Comparison of ENCODE assay signal across 8 mouse cellular contexts in genomic region chr1:171101733-171102546, GRCm38 (mm10). TPM values are rescaled to one million over a fixed set of nuclear protein-coding genes. Genes with fewer than 3 reads are reported as not detected.
A peak's percentile ranks its signal among the peaks of the same experiment; 100 is the strongest.
DNase-seq lines count a peak whose midpoint lies in the region; ATAC-seq lines count a peak whose summit lies in the region.

No protein-coding gene starts in this region.

- DNase-seq in CD8-positive naive resting alpha-beta T cell, adult 2 months (ENCODE audit: low read depth in 2 of 2, low spot score in 2 of 2), result peak; percentile 82
- DNase-seq in c-Kit-positive CD71-positive TER-119-negative erythroid progenitor cells, embryonic 14.5 days (ENCODE audit: low read depth), result peak; percentile 70
- peak; percentile 95 for DNase-seq in forebrain, embryonic 11.5 days (ENCODE audit: low spot score)
- DNase-seq in kidney, postnatal 25 days, result peak; percentile 86 to 87
- peak; percentile 89 for DNase-seq in neural tube, embryonic 11.5 days (ENCODE audit: low spot score)

- no peaks in the 10 kb centered on the region for H3K9me3 ChIP-seq in forebrain, embryonic 11.5 days (ENCODE audit: control insufficient read depth, low read length)
- no peaks in the 10 kb centered on the region for H3K9me3 ChIP-seq in heart, embryonic 16.5 days (replicated peaks; ENCODE audit: control insufficient read depth, low read length)
- no peaks in the 10 kb centered on the region for H3K9me3 ChIP-seq in liver, embryonic 15.5 days (replicated peaks)
- no peaks in the 10 kb centered on the region for H3K9me3 ChIP-seq in neural tube, embryonic 11.5 days (ENCODE audit: control insufficient read depth, low read length)
- H3K9me3 ChIP-seq in stomach, embryonic 16.5 days (replicated peaks; ENCODE audit: control insufficient read depth, low read length), result no peaks in the 10 kb centered on the region

- H3K4me3 ChIP-seq in forebrain, embryonic 11.5 days (ENCODE audit: low read depth, low read length), result peak overlapping the region; percentile 72
- H3K4me3 ChIP-seq in heart, embryonic 16.5 days (ENCODE audit: low read length), result peak overlapping the region; percentile 86
- peak overlapping the region; percentile 73 for H3K4me3 ChIP-seq in liver, embryonic 15.5 days (replicated peaks)
- peak overlapping the region; percentile 69 for H3K4me3 ChIP-seq in neural tube, embryonic 11.5 days (ENCODE audit: low read depth, low read length)
- peak overlapping the region; percentile 77 for H3K4me3 ChIP-seq in stomach, embryonic 16.5 days (replicated peaks; ENCODE audit: low read length)

- under 1% methylated on average over 40 of the region's 40 CpGs for WGBS in forebrain, embryonic 11.5 days
- WGBS in heart, embryonic 16.5 days, result under 1% methylated on average over 40 of the region's 40 CpGs
- under 1% methylated on average over 40 of the region's 40 CpGs for WGBS in liver, embryonic 15.5 days (ENCODE audit: insufficient replicate concordance)
- WGBS in neural tube, embryonic 11.5 days, result under 1% methylated on average over 38 of the region's 40 CpGs
- under 1% methylated on average over 40 of the region's 40 CpGs for WGBS in stomach, embryonic 16.5 days

- H3K27ac ChIP-seq in forebrain, embryonic 11.5 days (ENCODE audit: low read depth, low read length), result no peak overlapping the region
- H3K27ac ChIP-seq in heart, embryonic 16.5 days (ENCODE audit: low read length), result peak overlapping the region; percentile 76
- H3K27ac ChIP-seq in liver, embryonic 15.5 days (replicated peaks), result peak overlapping the region; percentile 76
- H3K27ac ChIP-seq in neural tube, embryonic 11.5 days (ENCODE audit: low read depth, low read length), result no peak overlapping the region
- H3K27ac ChIP-seq in stomach, embryonic 16.5 days (ENCODE audit: low read length), result peak overlapping the region; percentile 58; the same call in 1 of the 2 replicates

- peak; percentile 89 for ATAC-seq in forebrain, embryonic 11.5 days (replicated peaks; ENCODE audit: low FRiP score)
- peak; percentile 89 for ATAC-seq in heart, embryonic 16.5 days (replicated peaks; ENCODE audit: extremely low read depth, insufficient read depth, low FRiP score)
- ATAC-seq in liver, embryonic 15.5 days (ENCODE audit: insufficient read depth), result peak; percentile 77
- peak; percentile 91 for ATAC-seq in neural tube, embryonic 11.5 days (ENCODE audit: insufficient read depth, low FRiP score, low TSS enrichment)
- ATAC-seq in stomach, embryonic 16.5 days (ENCODE audit: insufficient read depth, low FRiP score), result peak; percentile 81

- H3K4me2 ChIP-seq in forebrain, embryonic 11.5 days (ENCODE audit: low read depth, low read length, severe bottlenecking), result peak overlapping the region; percentile 66
- H3K4me2 ChIP-seq in heart, embryonic 16.5 days (ENCODE audit: low read depth, low read length), result peak overlapping the region; percentile 79
- H3K4me2 ChIP-seq in liver, embryonic 15.5 days, result peak overlapping the region; percentile 94
- peak overlapping the region; percentile 48 for H3K4me2 ChIP-seq in neural tube, embryonic 11.5 days (ENCODE audit: low read depth)
- peak overlapping the region; percentile 77 for H3K4me2 ChIP-seq in stomach, embryonic 16.5 days (ENCODE audit: low read depth, low read length)

- no peaks in the 10 kb centered on the region for H3K36me3 ChIP-seq in forebrain, embryonic 11.5 days (ENCODE audit: control insufficient read depth, insufficient read depth, low read length)
- H3K36me3 ChIP-seq in heart, embryonic 16.5 days (ENCODE audit: control insufficient read depth, insufficient read depth), result no peaks in the 10 kb centered on the region
- H3K36me3 ChIP-seq in liver, embryonic 15.5 days (replicated peaks), result no peaks in the 10 kb centered on the region
- no peaks in the 10 kb centered on the region for H3K36me3 ChIP-seq in neural tube, embryonic 11.5 days (ENCODE audit: control insufficient read depth, insufficient read depth, low read length)
- H3K36me3 ChIP-seq in stomach, embryonic 16.5 days (ENCODE audit: control insufficient read depth, insufficient read depth, low read length), result no peaks in the 10 kb centered on the region

- H3K9ac ChIP-seq in forebrain, embryonic 11.5 days (ENCODE audit: low read length), result peak overlapping the region; percentile 56
- peak overlapping the region; percentile 77 for H3K9ac ChIP-seq in heart, embryonic 16.5 days (ENCODE audit: low read length)
- H3K9ac ChIP-seq in liver, embryonic 15.5 days, result peak overlapping the region; percentile 67
- peak overlapping the region; percentile 39; the same call in 1 of the 2 replicates for H3K9ac ChIP-seq in neural tube, embryonic 11.5 days (ENCODE audit: low read length)
- H3K9ac ChIP-seq in stomach, embryonic 16.5 days (ENCODE audit: low read length), result peak overlapping the region; percentile 77

- no peaks in the 10 kb centered on the region; the same call in 1 of the 2 replicates for H3K4me1 ChIP-seq in forebrain, embryonic 11.5 days (replicated peaks; ENCODE audit: control insufficient read depth, insufficient read depth, low read length)
- peaks cover 4% of the 10 kb centered on the region; the same call in 1 of the 2 replicates for H3K4me1 ChIP-seq in heart, embryonic 16.5 days (ENCODE audit: control insufficient read depth, insufficient read depth, low read length)
- H3K4me1 ChIP-seq in liver, embryonic 15.5 days (replicated peaks), result peaks cover 52% of the 10 kb centered on the region
- no peaks in the 10 kb centered on the region for H3K4me1 ChIP-seq in neural tube, embryonic 11.5 days (ENCODE audit: control insufficient read depth, insufficient read depth, low read length)
- peaks cover 7% of the 10 kb centered on the region; the same call in 1 of the 2 replicates for H3K4me1 ChIP-seq in stomach, embryonic 16.5 days (ENCODE audit: control insufficient read depth, insufficient read depth, low read length)

- no peaks in the 10 kb centered on the region for H3K27me3 ChIP-seq in forebrain, embryonic 11.5 days (ENCODE audit: control insufficient read depth, insufficient read depth, low read length)
- H3K27me3 ChIP-seq in heart, embryonic 16.5 days (ENCODE audit: control insufficient read depth, insufficient read depth, low read length), result no peaks in the 10 kb centered on the region
- no peaks in the 10 kb centered on the region for H3K27me3 ChIP-seq in liver, embryonic 15.5 days
- no peaks in the 10 kb centered on the region for H3K27me3 ChIP-seq in neural tube, embryonic 11.5 days (ENCODE audit: control insufficient read depth, insufficient read depth, low read length)
- H3K27me3 ChIP-seq in stomach, embryonic 16.5 days (ENCODE audit: control insufficient read depth, insufficient read depth, low read length), result no peaks in the 10 kb centered on the region

RNA-seq across cellular contexts. Expression of gene Cfap126, which starts 11.8 kb away (rescaled TPM):
- polyA plus RNA-seq in forebrain, embryonic 11.5 days (2014; fragmentation: Nextera tagmentation; extraction: Ambion mirVana), result 1.5 and 2.9 TPM in 2 replicates
- polyA plus RNA-seq in heart, embryonic 16.5 days (2015; fragmentation: Nextera tagmentation; extraction: Ambion mirVana), result 2.9 and 3.5 TPM in 2 replicates
- polyA plus RNA-seq in liver, embryonic 15.5 days (2015; fragmentation: Nextera tagmentation; extraction: Ambion mirVana), result 1.7 and 2.6 TPM in 2 replicates
- 2.2 and 2.8 TPM in 2 replicates for polyA plus RNA-seq in neural tube, embryonic 11.5 days (2014; fragmentation: Nextera tagmentation; extraction: Ambion mirVana)
- 2.1 and 3.1 TPM in 2 replicates for polyA plus RNA-seq in stomach, embryonic 16.5 days (2015; fragmentation: Nextera tagmentation; extraction: Ambion mirVana)

RNA-seq across cellular contexts. Expression of gene Fcgr3, which starts 37.2 kb away (rescaled TPM):
- polyA plus RNA-seq in forebrain, embryonic 11.5 days (2014; fragmentation: Nextera tagmentation; extraction: Ambion mirVana), result 4.3 TPM in 2 replicates
- 10.2 and 10.7 TPM in 2 replicates for polyA plus RNA-seq in heart, embryonic 16.5 days (2015; fragmentation: Nextera tagmentation; extraction: Ambion mirVana)
- polyA plus RNA-seq in liver, embryonic 15.5 days (2015; fragmentation: Nextera tagmentation; extraction: Ambion mirVana), result 27.2 and 28.0 TPM in 2 replicates
- polyA plus RNA-seq in neural tube, embryonic 11.5 days (2014; fragmentation: Nextera tagmentation; extraction: Ambion mirVana), result 5.6 and 6.7 TPM in 2 replicates
- polyA plus RNA-seq in stomach, embryonic 16.5 days (2015; fragmentation: Nextera tagmentation; extraction: Ambion mirVana), result 17.7 and 20.2 TPM in 2 replicates

RNA-seq across cellular contexts. Expression of gene Sdhc, which starts 48.5 kb away (rescaled TPM):
- 272 and 277 TPM in 2 replicates for polyA plus RNA-seq in forebrain, embryonic 11.5 days (2014; fragmentation: Nextera tagmentation; extraction: Ambion mirVana)
- polyA plus RNA-seq in heart, embryonic 16.5 days (2015; fragmentation: Nextera tagmentation; extraction: Ambion mirVana), result 622 and 629 TPM in 2 replicates
- polyA plus RNA-seq in liver, embryonic 15.5 days (2015; fragmentation: Nextera tagmentation; extraction: Ambion mirVana), result 149 and 158 TPM in 2 replicates
- 280 and 291 TPM in 2 replicates for polyA plus RNA-seq in neural tube, embryonic 11.5 days (2014; fragmentation: Nextera tagmentation; extraction: Ambion mirVana)
- 282 and 298 TPM in 2 replicates for polyA plus RNA-seq in stomach, embryonic 16.5 days (2015; fragmentation: Nextera tagmentation; extraction: Ambion mirVana)

RNA-seq across cellular contexts. Expression of gene Mpz, which starts 48.6 kb away (rescaled TPM):
- polyA plus RNA-seq in forebrain, embryonic 11.5 days (2014; fragmentation: Nextera tagmentation; extraction: Ambion mirVana), result 0.13 TPM in 1 of 2 replicates, not detected in the other
- polyA plus RNA-seq in heart, embryonic 16.5 days (2015; fragmentation: Nextera tagmentation; extraction: Ambion mirVana), result 0.44 and 1.1 TPM in 2 replicates
- polyA plus RNA-seq in liver, embryonic 15.5 days (2015; fragmentation: Nextera tagmentation; extraction: Ambion mirVana), result not detected in 2 replicates
- polyA plus RNA-seq in neural tube, embryonic 11.5 days (2014; fragmentation: Nextera tagmentation; extraction: Ambion mirVana), result 2.9 and 4.2 TPM in 2 replicates
- 2.4 and 2.9 TPM in 2 replicates for polyA plus RNA-seq in stomach, embryonic 16.5 days (2015; fragmentation: Nextera tagmentation; extraction: Ambion mirVana)

Comparison
In these comparisons a context has a peak if more than half of its experiments do, and no peak if none do; other contexts are left out.
1. H3K27ac ChIP-seq: peak in heart, embryonic 16.5 days (single experiment), liver, embryonic 15.5 days (single experiment) and stomach, embryonic 16.5 days (single experiment); none in forebrain, embryonic 11.5 days (single experiment) and neural tube, embryonic 11.5 days (single experiment).
2. Peak in every context shown above with its lines, with median percentiles within 50 percentile points of each other: DNase-seq, ATAC-seq, H3K4me2 ChIP-seq, H3K4me3 ChIP-seq and H3K9ac ChIP-seq.